Mouse (Mus musculus): ENCODE measurements around the gene Gtpbp1.

Gtpbp1 gene

DNA sequence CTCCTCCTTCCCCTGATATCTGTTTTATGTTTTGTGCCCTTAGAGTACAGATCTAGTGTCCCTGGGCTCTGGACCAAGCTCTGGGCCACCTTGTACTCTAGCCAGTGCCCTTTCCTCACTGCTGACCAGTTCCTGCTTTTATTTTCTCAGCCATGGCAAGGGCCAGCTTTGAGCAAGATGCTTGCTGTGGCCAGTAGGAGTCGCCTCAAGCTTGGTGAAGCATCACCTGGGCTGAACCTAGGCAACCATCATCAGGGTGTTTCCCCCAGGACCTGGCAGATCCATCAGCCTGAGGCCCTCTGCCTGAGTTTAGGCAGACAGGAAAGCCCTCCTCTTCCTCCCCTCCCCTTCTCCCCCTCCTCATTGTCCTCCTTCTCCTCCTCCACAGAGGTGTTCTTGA, 32.8 kb downstream of the Gtpbp1 start:
- DNase-seq (ENCODE audit: extremely low spot score, low read depth, low spot score) = no peak

DNA sequence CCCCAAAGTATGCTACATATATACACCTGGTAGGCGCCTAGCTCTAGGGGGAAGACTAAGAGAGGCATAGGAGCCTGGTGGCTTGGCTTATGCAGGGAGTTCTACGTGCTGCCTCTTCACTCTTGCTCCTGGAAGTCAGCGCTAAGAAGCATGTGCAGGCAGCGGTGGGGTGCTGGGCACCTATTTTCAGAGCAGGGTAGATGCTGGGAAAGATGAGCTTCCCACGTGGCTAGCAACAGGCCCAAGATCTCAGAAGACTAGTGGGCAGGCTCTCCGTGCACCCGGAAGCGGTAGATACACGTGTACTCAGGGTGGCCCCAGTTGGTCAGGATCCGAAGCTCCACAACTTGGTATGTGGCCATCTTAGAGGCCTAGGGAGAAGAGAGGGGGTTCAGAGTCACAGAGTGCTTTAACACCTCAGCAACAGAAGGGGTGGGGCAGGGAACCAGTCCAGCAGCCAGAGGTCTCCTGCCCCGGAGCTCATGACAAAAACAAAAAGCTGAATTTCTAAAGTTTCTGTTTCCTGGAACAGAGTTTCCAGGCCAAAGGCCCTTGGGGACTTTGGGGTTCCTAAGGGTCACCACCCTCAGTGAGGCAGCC, 34.6 kb downstream of the Gtpbp1 start:
- no peak for DNase-seq (ENCODE audit: extremely low spot score, low read depth, low spot score)

DNA sequence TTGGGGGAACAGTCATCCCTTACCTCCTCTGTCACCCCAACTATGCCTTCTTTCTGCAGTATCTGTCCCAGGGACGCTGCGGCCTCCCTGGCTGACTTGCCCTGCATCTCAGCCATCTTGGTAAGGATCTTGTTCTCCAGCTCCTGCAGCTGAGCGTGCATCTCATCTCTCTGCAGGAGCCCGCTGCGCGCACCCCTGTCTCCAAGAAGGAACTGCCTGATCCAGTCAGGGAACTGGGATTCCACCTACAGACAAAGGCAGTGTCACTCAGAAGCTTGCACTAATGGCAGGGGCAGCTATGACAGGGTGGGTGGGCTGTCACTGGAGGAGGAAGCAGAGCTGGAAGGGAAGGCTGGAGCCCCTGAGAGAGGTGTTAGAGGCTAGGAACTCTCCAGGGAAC, 37.2 kb downstream of the Gtpbp1 start:
- no peak for DNase-seq (ENCODE audit: extremely low spot score, low read depth, low spot score)

DNA sequence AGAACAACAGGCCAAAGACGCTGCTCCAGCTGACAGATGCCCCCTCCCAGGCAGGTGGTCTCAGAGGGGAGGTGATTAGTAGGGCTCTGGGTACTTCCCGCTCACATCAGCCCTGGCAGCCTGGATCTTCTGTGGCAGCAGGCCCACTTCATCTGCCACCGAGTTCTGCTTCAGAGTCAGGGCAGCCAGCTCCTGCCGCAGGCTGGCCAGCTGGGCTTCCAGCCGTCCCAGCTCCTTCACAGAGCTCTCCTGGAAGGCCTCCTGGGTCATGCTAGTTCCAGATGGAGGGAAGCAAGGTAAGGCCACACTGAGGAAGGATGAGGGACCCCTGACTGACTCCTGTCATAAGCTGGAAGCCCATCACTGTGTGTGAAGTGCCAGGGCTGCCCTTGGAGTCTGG, 37.7 kb downstream of the Gtpbp1 start:
- DNase-seq (ENCODE audit: extremely low spot score, low read depth, low spot score) = no peak

DNA sequence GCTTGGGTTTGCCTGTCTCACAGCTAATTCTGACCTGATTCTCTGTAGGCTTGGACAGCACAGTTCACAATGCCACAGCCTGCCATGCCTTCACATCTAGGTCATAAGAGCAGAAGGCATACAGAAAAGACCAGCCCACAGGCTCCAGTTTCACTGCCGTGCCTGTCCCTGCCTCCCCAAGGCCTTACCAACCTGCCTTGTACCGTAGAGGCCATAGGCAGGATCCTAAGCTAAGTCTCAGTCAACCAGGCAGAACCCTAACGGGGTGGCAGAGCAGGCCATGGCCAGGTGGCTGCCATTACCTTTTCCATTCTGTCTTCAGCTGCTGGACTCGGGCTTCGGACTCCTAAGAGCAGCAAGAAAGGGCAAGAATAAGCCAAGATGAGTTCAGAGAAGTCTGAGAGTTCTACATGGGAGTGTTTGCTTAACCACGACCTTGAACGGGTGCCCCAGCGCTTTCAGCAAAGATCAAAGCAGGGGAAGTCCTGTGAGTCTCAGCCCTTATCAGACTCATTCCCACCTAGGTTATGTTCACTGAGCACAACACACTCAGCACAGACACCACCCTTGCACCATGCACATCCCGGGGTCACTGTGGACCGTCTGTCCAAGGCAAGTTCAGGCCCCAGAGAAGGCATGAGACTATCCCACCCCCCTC, 38.2 kb downstream of the Gtpbp1 start:
- DNase-seq (ENCODE audit: extremely low spot score, low read depth, low spot score) = no peak

DNA sequence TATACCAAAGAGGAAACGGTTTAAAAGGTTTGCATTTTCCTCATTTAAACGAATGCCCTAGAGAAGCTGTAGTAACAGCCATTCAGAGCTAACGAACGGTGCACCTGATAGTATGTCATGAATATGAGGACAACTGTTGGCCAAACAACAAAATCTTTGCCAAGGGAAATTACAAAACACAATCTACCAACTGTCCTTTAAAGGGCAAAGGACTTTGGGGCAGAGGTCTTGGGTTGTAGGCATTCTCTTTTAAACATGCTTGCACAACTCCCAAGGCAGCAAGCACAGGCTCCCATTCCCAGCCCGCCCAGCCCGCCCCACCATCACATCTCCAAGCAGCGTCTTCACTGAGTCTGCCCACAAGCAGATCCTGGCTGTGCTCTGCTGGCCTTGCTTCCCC, 40.9 kb downstream of the Gtpbp1 start:
- no peak for DNase-seq (ENCODE audit: extremely low spot score, low read depth, low spot score)

DNA sequence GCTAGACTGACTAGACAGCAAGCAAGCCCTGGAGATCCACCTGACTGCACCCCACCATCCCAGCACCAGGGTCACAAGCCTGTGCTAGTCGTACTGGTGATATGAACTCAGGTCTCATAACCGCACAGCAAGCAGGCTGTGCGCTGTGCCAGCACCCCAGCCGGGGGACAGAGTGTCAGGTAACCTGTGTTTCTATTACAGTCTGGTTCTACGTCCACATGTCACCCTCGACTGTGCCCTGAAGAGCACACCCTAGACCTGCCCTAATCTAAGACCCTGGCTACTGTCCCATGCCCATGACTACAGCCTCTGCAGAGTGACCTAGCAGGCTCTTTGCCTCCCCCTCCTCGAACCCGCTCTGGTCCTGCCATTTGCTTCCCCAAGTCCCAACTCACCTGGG, 42.5 kb downstream of the Gtpbp1 start:
- no peak for DNase-seq (ENCODE audit: extremely low spot score, low read depth, low spot score)

DNA sequence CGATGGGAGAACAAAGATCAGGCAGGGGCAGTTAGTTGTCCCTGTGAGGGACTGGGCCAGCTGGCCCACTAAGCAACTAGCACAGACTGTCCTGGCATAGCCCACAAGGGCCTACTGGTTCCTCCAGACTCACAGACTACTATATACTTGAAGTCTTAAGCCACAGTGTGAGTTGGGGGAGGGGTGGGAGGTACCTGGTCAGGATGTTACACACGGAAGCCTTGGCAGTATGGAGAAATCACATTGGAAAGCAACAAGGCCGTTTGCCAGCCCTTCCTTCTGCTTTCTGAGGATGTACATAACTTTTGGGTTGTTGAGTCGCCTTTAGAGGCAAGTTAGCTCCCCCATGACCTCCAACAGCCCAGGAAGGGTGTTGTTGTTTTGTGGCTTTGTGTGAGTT, 43.0 kb downstream of the Gtpbp1 start:
- DNase-seq (ENCODE audit: extremely low spot score, low read depth, low spot score) = no peak

DNA sequence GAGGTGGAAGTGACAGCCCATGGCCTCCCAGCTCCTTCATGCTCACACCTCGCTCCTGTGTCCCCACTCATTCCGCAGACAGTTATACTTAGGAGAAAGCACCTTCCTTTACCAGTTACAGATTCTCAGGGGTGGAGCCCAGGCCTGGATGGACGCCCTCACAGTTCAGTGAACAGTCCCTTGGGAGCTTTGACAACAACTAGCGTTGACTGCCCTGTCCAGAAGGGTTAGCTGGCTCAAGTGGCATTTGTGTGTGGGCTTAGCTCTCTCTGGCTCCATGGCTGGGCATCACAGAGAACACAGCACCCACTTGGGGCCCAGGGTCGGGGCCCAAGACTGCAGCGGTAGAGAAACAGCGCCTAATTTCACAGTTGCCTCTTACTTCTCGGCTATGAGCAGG, 43.7 kb downstream of the Gtpbp1 start:
- DNase-seq (ENCODE audit: extremely low spot score, low read depth, low spot score) = no peak

DNA sequence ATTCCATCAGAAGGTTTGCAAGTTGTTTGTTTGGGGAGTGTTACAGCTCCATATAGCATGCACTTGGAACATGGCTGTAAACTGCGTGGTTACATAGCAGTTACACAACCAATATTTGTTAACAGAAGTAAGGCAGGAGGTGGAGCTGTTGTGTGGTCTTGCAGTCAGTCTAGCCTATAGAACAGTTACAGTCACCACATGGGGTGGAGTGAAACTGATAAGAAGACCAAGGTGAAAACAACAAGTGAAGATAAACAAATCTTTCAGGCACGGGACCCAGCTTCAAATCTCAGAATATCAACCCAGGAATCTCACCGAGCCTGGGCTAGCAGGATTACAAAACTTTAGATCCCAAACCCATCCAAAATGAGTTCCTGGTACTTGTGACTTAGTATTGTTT, 50.1 kb downstream of the Gtpbp1 start:
- no peak for DNase-seq (ENCODE audit: extremely low spot score, low read depth, low spot score)

DNA sequence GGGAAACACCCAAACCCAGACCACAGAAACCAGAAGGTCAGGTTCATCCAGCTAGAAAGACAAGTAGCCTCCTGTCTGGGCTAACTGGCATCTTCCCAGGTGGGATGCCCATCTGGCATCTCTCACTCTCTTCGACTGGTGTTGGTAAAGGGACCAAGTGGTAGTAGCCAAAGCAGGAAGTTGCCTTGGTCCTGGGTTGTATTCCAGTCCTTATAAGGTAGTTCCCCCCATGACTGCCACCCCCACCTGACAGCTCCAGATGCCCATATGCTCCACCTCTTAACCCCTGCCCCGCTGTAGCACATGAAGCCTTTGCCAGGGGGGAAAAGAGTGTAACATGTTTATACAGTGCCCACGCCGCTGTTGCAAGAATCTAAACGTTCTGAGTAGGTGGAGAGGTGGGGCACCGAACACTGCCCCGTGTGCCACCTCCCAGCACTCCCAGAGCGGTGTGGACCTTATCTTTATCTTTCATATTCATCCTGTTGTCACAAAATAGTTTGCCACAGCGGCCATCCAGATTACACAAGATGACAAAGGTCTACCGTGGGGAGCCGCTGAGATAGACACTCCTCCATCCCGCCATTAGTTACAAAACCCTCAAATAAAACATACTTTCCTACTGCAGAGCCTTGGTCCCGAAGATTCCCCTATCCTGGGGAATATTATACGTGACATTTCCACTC, 50.7 kb downstream of the Gtpbp1 start:
- DNase-seq (ENCODE audit: extremely low spot score, low read depth, low spot score) = no peak

DNA sequence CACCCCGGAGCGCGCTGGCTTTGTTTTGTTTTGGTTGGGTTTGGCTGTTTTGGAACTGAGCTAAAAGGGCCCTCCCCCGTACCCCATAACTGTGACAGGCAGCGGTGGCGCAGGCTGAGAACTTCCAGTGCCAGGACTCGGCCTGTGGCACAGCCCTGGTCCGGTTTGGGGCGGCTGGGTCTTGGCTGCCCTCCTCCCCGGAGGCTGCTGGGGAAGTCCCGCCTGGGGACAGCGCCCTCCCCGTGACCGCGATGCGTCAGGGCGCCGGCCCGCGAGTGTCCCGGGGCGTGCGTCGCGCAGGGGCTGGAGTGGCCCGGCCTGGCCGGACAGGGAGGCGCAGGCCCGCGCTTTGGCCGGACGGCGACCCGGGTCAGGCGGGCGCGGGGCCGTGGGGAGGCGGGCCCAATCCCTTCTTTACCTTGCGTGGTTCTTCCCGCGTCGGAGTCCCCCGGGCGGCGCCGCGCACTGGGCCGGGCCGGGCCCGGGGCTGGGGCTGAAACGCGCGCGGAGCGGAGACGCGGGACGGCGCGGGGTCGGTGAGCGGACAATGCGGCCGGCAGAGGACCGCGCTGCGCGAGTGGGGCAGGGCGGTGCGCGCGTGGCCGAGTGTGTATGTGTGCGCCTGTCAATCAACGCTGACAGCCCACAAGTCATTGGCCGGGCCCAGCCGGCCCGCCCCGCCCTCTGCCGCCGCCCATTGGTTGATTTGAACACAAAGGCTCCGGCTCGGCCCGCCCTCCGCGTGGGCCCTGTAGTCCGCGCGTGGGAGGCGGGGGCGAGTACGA, 51.5 kb downstream of the Gtpbp1 start, which contains the start of gene Sun2:
Gene Sun2 (minus strand): TSS at position 616 of the 785 bp plus-strand sequence.
- no peak for DNase-seq (ENCODE audit: extremely low spot score, low read depth, low spot score)

DNA sequence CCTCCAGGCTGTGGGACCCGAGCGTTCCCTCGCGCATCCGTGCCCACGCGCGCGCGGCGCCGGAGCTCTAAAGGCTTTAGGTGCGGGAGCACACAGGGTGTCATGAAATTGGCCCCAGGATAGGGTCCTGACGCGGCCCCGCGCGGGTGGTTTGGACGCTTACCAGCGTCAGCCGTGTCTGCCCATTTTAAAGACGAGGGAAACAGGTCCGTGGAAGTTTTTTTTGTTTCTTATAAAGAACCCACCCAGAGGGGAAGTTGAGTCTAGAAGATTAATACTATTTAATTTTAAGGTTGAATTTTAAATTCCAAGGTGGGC, 52.0 kb downstream of the Gtpbp1 start:
- DNase-seq (ENCODE audit: extremely low spot score, low read depth, low spot score) = no peak

DNA sequence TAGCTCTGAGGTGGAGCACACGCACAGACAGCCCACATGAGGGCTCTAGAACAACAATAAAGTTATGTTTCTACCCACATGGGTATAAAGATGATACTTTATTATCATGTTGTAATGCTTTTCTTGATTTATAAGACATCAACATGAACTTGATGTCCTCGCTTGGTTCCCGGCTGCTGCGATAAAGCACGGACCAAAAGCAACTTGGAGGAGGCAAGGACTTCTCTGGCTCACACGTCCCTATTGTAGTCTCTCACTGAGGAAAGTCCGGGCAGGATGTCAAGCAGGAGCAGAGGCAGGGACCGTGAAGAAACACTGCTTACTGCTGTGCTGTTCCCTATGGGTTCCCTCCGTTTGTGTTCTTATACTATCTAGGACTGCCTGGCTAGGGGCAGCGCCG, 53.4 kb downstream of the Gtpbp1 start:
- DNase-seq (ENCODE audit: extremely low spot score, low read depth, low spot score) = no peak

DNA sequence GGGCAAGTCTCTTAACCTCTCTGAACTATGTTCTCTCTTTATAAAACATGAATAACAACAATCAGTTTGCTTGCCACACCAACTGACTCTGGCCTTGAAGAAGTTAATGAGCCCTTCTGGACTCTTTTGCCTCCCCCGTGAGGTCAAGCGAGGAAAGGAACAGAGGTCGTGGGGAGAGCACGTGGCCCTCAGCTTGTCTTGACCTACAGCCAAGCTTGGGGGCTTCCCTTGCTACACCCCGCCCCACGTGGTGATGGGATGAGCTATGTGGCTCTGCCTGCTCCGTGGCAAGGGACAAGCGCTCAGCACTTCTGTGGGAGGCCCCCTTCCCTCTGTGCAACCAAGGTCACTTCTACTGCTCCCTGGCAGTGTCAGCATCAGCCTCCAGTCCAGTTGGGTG, 54.1 kb downstream of the Gtpbp1 start:
- no peak for DNase-seq (ENCODE audit: extremely low spot score, low read depth, low spot score)

DNA sequence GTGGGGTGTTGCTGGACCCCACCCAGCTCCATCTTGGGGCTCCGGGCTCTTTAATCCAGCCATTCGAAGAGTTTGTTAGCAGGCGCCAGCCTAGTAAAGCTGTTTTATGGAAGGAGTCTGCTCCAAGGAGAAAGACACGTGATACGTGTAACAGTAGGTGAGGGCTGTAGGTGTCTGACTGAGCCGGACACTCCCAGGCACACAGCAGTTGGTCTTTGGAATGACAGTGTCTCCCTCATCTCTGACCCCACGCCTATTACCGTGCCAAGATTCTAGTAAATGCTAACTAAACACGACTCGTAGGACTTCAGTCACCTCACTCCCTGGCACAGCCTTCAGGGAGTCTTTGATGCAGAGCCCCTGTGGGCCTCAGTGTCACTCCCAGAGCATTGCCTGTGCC, 54.7 kb downstream of the Gtpbp1 start:
- DNase-seq (ENCODE audit: extremely low spot score, low read depth, low spot score) = no peak

DNA sequence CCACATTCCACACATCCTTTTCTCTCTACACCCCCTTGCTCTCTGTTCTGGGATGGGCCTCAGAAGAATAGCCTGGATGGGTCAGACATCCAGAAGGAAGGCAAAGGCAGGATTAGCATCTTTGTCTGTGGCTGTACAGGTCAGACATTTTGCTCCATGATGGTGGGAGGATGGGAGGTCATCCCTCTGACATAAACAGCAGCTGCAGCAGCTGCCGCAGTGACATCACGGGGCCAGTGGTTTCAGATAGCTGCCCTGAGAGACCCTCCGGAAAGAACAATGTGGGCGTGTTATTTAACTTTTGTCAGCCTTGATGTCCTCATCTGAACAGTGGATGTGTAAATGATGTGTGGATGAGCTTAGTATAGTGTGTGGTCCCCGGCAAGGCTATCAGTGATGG, 55.2 kb downstream of the Gtpbp1 start:
- no peak for DNase-seq (ENCODE audit: extremely low spot score, low read depth, low spot score)

DNA sequence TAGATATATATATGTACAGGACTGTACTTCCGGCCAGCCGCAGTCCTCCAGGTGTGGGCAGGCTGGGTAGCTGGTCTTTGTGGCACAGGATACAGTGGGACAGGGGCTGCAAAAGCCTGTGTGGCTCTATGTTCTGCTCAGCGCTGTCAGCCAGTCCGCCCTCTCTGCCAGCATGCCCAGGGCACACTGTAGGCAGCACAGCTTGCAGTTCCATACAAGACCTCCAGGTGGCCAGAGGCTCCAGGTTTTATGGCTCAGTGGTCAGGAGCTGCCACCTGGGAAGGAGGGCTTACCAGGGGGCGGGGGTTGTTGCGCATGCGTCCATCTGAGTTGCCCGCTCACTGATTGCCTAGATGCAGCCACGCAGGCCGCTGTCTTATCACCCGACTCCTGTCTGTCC, 57.4 kb downstream of the Gtpbp1 start:
- no peak for DNase-seq (ENCODE audit: extremely low spot score, low read depth, low spot score)

DNA sequence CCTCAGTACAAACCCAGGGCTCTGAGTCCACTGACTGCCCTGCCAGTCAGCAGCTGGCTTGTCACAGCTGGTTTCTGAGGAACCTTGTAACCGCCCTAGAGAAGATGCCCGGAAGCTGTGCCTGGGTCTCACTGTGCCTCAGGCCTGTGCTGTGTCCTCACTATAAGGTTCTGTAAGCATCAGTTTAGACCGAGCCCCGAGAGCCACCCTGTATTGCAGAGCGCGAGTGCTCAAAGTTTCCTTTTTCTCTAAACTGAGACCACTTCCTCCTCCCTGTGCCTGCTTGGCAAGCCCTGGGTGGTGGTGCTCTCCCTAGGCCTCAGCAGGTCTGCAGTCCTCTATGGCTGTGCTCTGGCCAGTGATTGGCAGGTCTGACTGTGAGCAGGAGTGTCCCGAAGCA, 58.5 kb downstream of the Gtpbp1 start:
- no peak for DNase-seq (ENCODE audit: extremely low spot score, low read depth, low spot score)

DNA sequence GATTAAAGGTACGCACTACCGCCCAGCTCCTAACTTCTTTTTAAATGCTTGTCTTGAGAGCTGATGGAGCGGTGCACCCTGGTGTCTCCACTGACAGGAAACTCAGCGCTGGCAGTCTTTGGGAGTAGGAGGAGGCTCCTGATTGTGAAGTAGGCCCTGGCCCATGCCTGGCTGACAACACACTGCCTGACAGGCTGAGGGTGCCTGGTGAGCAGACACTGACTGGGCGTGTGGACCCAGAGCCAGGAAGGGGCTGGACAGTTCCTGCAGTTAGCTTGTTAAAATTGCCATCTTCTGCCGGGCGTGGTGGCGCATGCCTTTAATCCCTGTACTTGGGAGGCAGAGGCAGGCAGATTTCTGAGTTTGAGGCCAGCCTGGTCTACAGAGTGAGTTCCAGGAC, 59.6 kb downstream of the Gtpbp1 start:
- no peak for DNase-seq (ENCODE audit: extremely low spot score, low read depth, low spot score)

DNA sequence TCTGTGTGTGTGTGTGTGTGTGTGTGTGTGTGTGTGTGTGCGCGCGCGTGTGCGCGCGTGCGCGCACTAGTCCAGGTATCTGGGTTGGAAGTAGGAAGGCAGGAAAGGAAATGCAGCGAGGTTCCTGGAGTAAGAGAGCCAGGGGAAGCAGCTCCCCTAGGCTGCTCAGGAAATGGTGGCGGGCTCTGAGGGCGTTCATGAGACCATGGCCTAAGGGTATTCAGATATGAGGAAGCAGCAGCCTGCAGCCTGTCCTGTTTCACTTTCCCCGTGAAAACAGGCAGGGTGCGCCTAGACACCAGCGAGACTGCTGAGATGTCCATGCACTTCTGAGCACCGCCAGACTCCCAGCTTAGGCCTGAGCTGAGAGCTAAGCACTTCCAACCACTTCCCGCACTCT, 61.1 kb downstream of the Gtpbp1 start:
- DNase-seq (ENCODE audit: extremely low spot score, low read depth, low spot score) = no peak
